Mouse (Mus musculus): ENCODE results near the gene Jph2. TPM values are rescaled to one million over a fixed set of nuclear protein-coding genes. Genes with fewer than 3 reads are reported as not detected.

Jph2 gene
- total and polyA plus RNA-seq, 3 experiments, result 0.04 to 0.19 TPM; not detected in 1

GRCm38 (mm10) chr2:163358662-163359061 lies 39.1 kb downstream of the Jph2 start (continued):
- TF ChIP-seq MXI1 (IDR thresholded peaks at IDR 0.05; ENCODE audit: low read depth, low read length) (no peak), HCFC1 (IDR thresholded peaks at IDR 0.05; ENCODE audit: low read depth, low read length) (peak; percentile 41; the same call in 1 of the 2 replicates), MYC (IDR thresholded peaks at IDR 0.05; ENCODE audit: low read depth, low read length) (no peak), CHD2 (IDR thresholded peaks at IDR 0.05; ENCODE audit: low read length) (no peak), E2F4 (IDR thresholded peaks at IDR 0.05; ENCODE audit: borderline replicate concordance, low read depth, low read length) (no peak), JUND (IDR thresholded peaks at IDR 0.05; ENCODE audit: low read depth, low read length) (no peak), MAFK (IDR thresholded peaks at IDR 0.05; ENCODE audit: borderline replicate concordance, low read depth, low read length) (peak; percentile 49; the same call in 1 of the 2 replicates), NRF1 (IDR thresholded peaks at IDR 0.05; ENCODE audit: insufficient read depth, low read depth, low read length, poor library complexity, severe bottlenecking) (no peak)

- Histone ChIP-seq H3K36me3 (ENCODE audit: control insufficient read depth in 1 of 2, insufficient read depth in 2 of 2, low read length in 2 of 2) (peaks cover 0 to 18% of the 10 kb centered on the region in 2 experiments; a peak in 2 of 4 replicates), H3K9me3 (replicated peaks; ENCODE audit: insufficient read depth, low read length) (no peaks in the 10 kb centered on the region), H3K4me1 (ENCODE audit: control insufficient read depth in 1 of 2, insufficient read depth in 2 of 2, low read length in 2 of 2) (peaks cover 14 to 34% of the 10 kb centered on the region in 2 experiments), H3K27me3 (ENCODE audit: control insufficient read depth in 1 of 2, insufficient read depth in 2 of 2, low read length in 2 of 2) (no peaks in the 10 kb centered on the region), H3K4me3 (ENCODE audit: control insufficient read depth in 1 of 2, insufficient read depth in 1 of 2, low read depth in 2 of 2, low read length in 2 of 2) (peak overlapping the region; percentile 57 to 68), H3K27ac (ENCODE audit: control insufficient read depth, low read depth, low read length) (peak overlapping the region; percentile 59; the same call in 1 of the 2 replicates), H3K79me2 (ENCODE audit: control insufficient read depth, insufficient read depth, low read length, poor library complexity) (peaks cover 3% of the 10 kb centered on the region; the same call in 1 of the 2 replicates), H3K9ac (ENCODE audit: control insufficient read depth, low read depth, low read length, poor library complexity, severe bottlenecking) (peak overlapping the region; percentile 65)
- DNase-seq (ENCODE audit: low read depth, low spot score), result peak; percentile 94
- TF ChIP-seq SMC3 (IDR thresholded peaks at IDR 0.05; ENCODE audit: low read depth, low read length) (no peak), NRF1 (IDR thresholded peaks at IDR 0.05; ENCODE audit: insufficient read depth, low read depth, low read length, poor library complexity, severe bottlenecking) (no peak), NELFE (IDR thresholded peaks at IDR 0.05; ENCODE audit: low read depth, low read length) (peak; percentile 91), GATA1 (IDR thresholded peaks at IDR 0.05; ENCODE audit: low read depth, low read length) (no peak), JUND (IDR thresholded peaks at IDR 0.05; ENCODE audit: low read depth, low read length) (no peak), MYB (IDR thresholded peaks at IDR 0.05; ENCODE audit: low read depth, low read length) (no peak), POLR2A (IDR thresholded peaks at IDR 0.05; ENCODE audit: control insufficient read depth in 1 of 2, insufficient read depth in 1 of 2, low read depth in 1 of 2, low read length in 2 of 2, poor library complexity in 1 of 2) (peak; percentile 71 to 97), CHD2 (IDR thresholded peaks at IDR 0.05; ENCODE audit: low read length) (no peak), MXI1 (IDR thresholded peaks at IDR 0.05; ENCODE audit: low read depth, low read length) (peak; percentile 40; the same call in 1 of the 2 replicates), MYC (IDR thresholded peaks at IDR 0.05; ENCODE audit: low read depth, low read length) (peak; percentile 62; the same call in 1 of the 2 replicates), CTCF (IDR thresholded peaks at IDR 0.05 in 2 of 3, conservative IDR thresholded peaks at IDR 0.05 in 1 of 3; ENCODE audit: control insufficient read depth in 1 of 3, insufficient read depth in 1 of 3, low read depth in 2 of 3, low read length in 3 of 3, poor library complexity in 1 of 3, severe bottlenecking in 1 of 3) (no peak), MAZ (IDR thresholded peaks at IDR 0.05; ENCODE audit: low read depth, low read length) (0 out of 2 replicates have a peak, but pooled peaks have one; percentile 33), TAL1 (IDR thresholded peaks at IDR 0.05; ENCODE audit: low read length) (peak; percentile 78), USF2 (IDR thresholded peaks at IDR 0.05; ENCODE audit: borderline replicate concordance in 1 of 2, insufficient read depth in 1 of 2, low read depth in 1 of 2, low read length in 2 of 2) (peak; percentile 71 to 94), MAFK (IDR thresholded peaks at IDR 0.05; ENCODE audit: borderline replicate concordance, low read depth, low read length) (no peak), ZMIZ1 (IDR thresholded peaks at IDR 0.05; ENCODE audit: low read depth, low read length) (peak; percentile 80), MEF2A (IDR thresholded peaks at IDR 0.05; ENCODE audit: extremely low read depth, insufficient replicate concordance, low read depth, low read length, poor library complexity, severe bottlenecking) (peak; percentile 45; the same call in 1 of the 2 replicates), E2F4 (IDR thresholded peaks at IDR 0.05; ENCODE audit: borderline replicate concordance, low read depth, low read length) (no peak), EP300 (IDR thresholded peaks at IDR 0.05; ENCODE audit: low read depth in 1 of 2, low read length in 2 of 2) (no peak), CHD1 (IDR thresholded peaks at IDR 0.05; ENCODE audit: low read depth, low read length) (no peak), TCF12 (IDR thresholded peaks at IDR 0.05; ENCODE audit: low read depth, low read length) (0 out of 2 replicates have a peak, but pooled peaks have one; percentile 32), TBP (IDR thresholded peaks at IDR 0.05; ENCODE audit: low read depth, low read length) (peak; percentile 85), RCOR1 (IDR thresholded peaks at IDR 0.05; ENCODE audit: low read depth, low read length) (peak; percentile 9; the same call in 1 of the 2 replicates), ETS1 (IDR thresholded peaks at IDR 0.05; ENCODE audit: low read depth, low read length) (no peak), SIN3A (IDR thresholded peaks at IDR 0.05; ENCODE audit: low read length) (peak; percentile 66; the same call in 1 of the 2 replicates), BHLHE40 (IDR thresholded peaks at IDR 0.05; ENCODE audit: borderline replicate concordance, low read depth, low read length) (peak; percentile 35; the same call in 1 of the 2 replicates), ZNF384 (IDR thresholded peaks at IDR 0.05; ENCODE audit: low read depth, low read length) (no peak), ELF1 (IDR thresholded peaks at IDR 0.05; ENCODE audit: low read depth, low read length) (peak; percentile 55; the same call in 1 of the 2 replicates), HCFC1 (IDR thresholded peaks at IDR 0.05; ENCODE audit: low read depth, low read length) (peak; percentile 76), USF1 (IDR thresholded peaks at IDR 0.05; ENCODE audit: low read depth, low read length) (peak; percentile 99)
Measured at GRCm38 (mm10) chr2:163356113-163356840, 41.5 kb downstream of the Jph2 start.
